Mouse (Mus musculus) hindlimb bud, embryonic 11.5 days (tissue): ENCODE results near the gene Iqcd.

Experiments used
- DNase-seq: peaks from one replicate; pipeline ENCODE4 v3.0.0-alpha.2; 2012; ENCODE audit warnings: low read depth, low spot score; ENCODE audit errors: extremely low spot score

The Iqcd gene

GRCm38 (mm10) chr5:120570289-120570897 lies 18.4 kb upstream of the Iqcd start:
- DNase-seq = no peak

- DNase-seq = no peak
These were observed 17.6 kb upstream of the Iqcd start for GRCm38 (mm10) chr5:120571056-120571740.

- DNase-seq = no peak
These were observed 14.2 kb upstream of the Iqcd start for GRCm38 (mm10) chr5:120574469-120575063.

- DNase-seq = no peak
These were observed 12.0 kb upstream of the Iqcd start for GRCm38 (mm10) chr5:120576781-120577301.

- no peak for DNase-seq
These were observed 10.8 kb upstream of the Iqcd start for GRCm38 (mm10) chr5:120577935-120578441.

- DNase-seq = no peak
These were observed 10.2 kb upstream of the Iqcd start for GRCm38 (mm10) chr5:120578504-120579081.

GRCm38 (mm10) chr5:120579211-120579897 lies 9.5 kb upstream of the Iqcd start:
- DNase-seq = no peak

GRCm38 (mm10) chr5:120579898-120580626 lies 8.8 kb upstream of the Iqcd start:
- no peak for DNase-seq

GRCm38 (mm10) chr5:120582002-120582401 lies 6.8 kb upstream of the Iqcd start:
- no peak for DNase-seq

- no peak for DNase-seq
These were observed 5.3 kb upstream of the Iqcd start for GRCm38 (mm10) chr5:120583511-120583910.

- DNase-seq = no peak
These were observed 3.8 kb upstream of the Iqcd start for GRCm38 (mm10) chr5:120584968-120585367.

GRCm38 (mm10) chr5:120586741-120587615 lies 1.8 kb upstream of the Iqcd start:
- no peak for DNase-seq

- DNase-seq = no peak
These were observed 1.2 kb upstream of the Iqcd start for GRCm38 (mm10) chr5:120587616-120587926.

GRCm38 (mm10) chr5:120587940-120588568 lies 762 bp upstream of the Iqcd start:
- DNase-seq = no peak

- DNase-seq = no peak
These were observed 1.7 kb downstream of the Iqcd start for GRCm38 (mm10) chr5:120590356-120591010.

GRCm38 (mm10) chr5:120592141-120592540 lies 3.3 kb downstream of the Iqcd start:
- no peak for DNase-seq

GRCm38 (mm10) chr5:120594485-120594884 lies 5.7 kb downstream of the Iqcd start:
- no peak for DNase-seq

GRCm38 (mm10) chr5:120599625-120600024 lies 10.8 kb downstream of the Iqcd start:
- no peak for DNase-seq
